Mouse (Mus musculus) small intestine, adult 2 months (tissue): ENCODE data around the gene Ckap4. TPM values are rescaled to one million over a fixed set of nuclear protein-coding genes. Genes with fewer than 3 reads are reported as not detected.

ENCODE experiments used
- H3K27ac ChIP-seq: fragments of 200-500 bp; 2 replicates; pipeline ENCODE4 v1.5.1; 2012; ENCODE audit warnings: low read depth, low read length, control low read depth, inconsistent platforms; ENCODE audit not compliant: insufficient read depth
- H3K27me3 ChIP-seq: fragments of 200-500 bp; 2 replicates; pipeline ENCODE4 v1.6.1; 2012; ENCODE audit warnings: mild to moderate bottlenecking, moderate library complexity, low read length, inconsistent platforms; ENCODE audit not compliant: control insufficient read depth, insufficient read depth
- H3K36me3 ChIP-seq: fragments of 200-500 bp; 2 replicates; pipeline ENCODE4 v1.6.1; 2012; ENCODE audit warnings: mild to moderate bottlenecking, low read length, control low read depth, inconsistent platforms; ENCODE audit not compliant: control insufficient read depth, insufficient read depth
- H3K4me1 ChIP-seq: fragments of 200-500 bp; 2 replicates; pipeline ENCODE4 v1.6.1; 2012; ENCODE audit warnings: low read length, inconsistent platforms, mixed read lengths; ENCODE audit not compliant: control insufficient read depth, insufficient read depth, insufficient read length
- H3K4me3 ChIP-seq: fragments of 200-500 bp; 2 replicates; pipeline ENCODE4 v1.5.1; 2012; ENCODE audit warnings: low read depth, mild to moderate bottlenecking, control low read depth, inconsistent platforms, low read length, moderate library complexity
- CTCF ChIP-seq: fragments of 200-500 bp; IDR thresholded peaks from 2 replicates; pipeline ENCODE4 v1.5.1; 2012; ENCODE audit warnings: low read depth, mild to moderate bottlenecking, control low read depth, inconsistent platforms, low read length, moderate library complexity, mixed read lengths; ENCODE audit not compliant: insufficient replicate concordance, insufficient read length; ENCODE audit errors: extremely low read depth
- POLR2A ChIP-seq: fragments of 200-500 bp; IDR thresholded peaks from 2 replicates; pipeline ENCODE4 v1.6.1; 2012; ENCODE audit warnings: low read depth, mild to moderate bottlenecking, control low read depth, inconsistent platforms, low read length, moderate library complexity
- WGBS: fragments of 180-500 bp; shearing (Covaris S2); methylation state at CpG from one replicate; pipeline ENCODE4 v1.1.7; 2018; 5-methylcytosine and 5-hydroxymethylcytosine counted together
- polyA plus RNA-seq: library from polyadenylated mRNA; depleted of rRNA; stranded (reverse); fragments of >200 nt; gene quantifications from 2 replicates; pipeline ENCODE4 v1.2.3, GENCODE M21; 2012

The Ckap4 gene
- polyA plus RNA-seq, 1 experiment = 15.2 TPM

GRCm38 (mm10) chr10:84532911-84533882, 665 bp downstream of the Ckap4 start:
- Histone ChIP-seq H3K4me3 (peak overlapping the region; percentile 71), H3K36me3 (no peaks in the 10 kb centered on the region), H3K27ac (peak overlapping the region; percentile 19; the same call in 1 of the 2 replicates), H3K27me3 (no peaks in the 10 kb centered on the region), H3K4me1 (peaks cover 4% of the 10 kb centered on the region; the same call in 1 of the 2 replicates)
- WGBS = 10% methylated on average over 72 of the region's 72 CpGs
- TF ChIP-seq CTCF (no peak), POLR2A (no peak)

DNA sequence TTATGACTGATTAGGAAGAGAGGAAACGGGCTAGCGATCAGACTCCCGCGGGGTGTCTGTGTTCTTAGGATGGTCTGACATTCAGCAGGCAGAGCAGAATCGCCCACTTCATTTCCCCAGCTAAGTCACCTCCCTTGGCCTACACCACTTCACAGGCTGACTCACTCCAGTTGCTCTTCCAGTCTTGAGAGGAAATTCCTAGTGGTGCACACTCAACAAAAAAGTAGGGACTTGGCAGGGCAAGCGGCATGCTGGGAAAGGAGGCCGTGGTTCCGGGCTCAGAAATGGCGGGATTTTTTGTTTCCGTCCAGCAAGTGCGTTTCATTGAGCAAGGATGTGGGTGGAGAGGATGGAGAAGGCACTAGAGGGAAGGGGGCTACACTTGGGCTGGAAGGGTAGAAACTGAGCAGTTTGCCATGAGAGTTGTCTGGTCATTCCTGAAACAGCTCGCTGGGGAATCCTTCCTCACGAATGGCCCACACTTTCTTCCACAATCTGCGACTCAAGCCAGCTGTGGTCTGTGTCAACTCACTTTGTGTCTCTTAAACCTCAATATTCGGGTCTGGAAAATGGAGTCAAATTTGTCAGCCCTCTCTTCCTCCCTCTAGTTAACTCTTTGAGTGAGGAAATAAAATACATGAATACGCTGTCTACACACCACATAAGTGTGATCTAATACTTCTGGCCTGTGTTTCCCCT, 1.5 kb downstream of the Ckap4 start:
- H3K4me3 ChIP-seq = peak overlapping the region; percentile 20; the same call in 1 of the 2 replicates

DNA sequence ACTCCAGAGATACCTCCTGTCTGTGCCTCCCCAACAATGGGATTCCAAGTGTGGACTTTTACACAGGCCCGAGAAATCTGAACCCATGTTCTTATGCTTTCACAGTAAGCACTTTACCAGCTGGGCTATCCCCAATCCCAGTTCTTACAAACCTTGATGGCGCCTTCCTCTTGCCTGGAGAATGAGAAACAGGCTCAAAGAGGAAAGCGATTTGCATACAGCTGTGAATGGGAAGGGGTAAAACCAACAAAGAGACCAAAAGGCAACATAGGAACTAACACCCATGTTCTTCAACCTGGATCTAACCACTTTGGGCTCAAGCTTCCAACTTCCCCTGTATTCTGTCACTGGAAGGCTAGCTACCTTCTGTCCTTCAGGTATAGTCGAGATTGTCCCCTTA, 2.3 kb downstream of the Ckap4 start:
- H3K4me3 ChIP-seq = no peak overlapping the region
- H3K27me3 ChIP-seq = no peaks in the 10 kb centered on the region
- peaks cover 4% of the 10 kb centered on the region; the same call in 1 of the 2 replicates for H3K4me1 ChIP-seq
- no peak for TF ChIP-seq POLR2A
- TF ChIP-seq CTCF = no peak
- H3K27ac ChIP-seq = no peak overlapping the region
- 88% methylated on average over 4 of the region's 4 CpGs for WGBS
- peaks cover 5% of the 10 kb centered on the region for H3K36me3 ChIP-seq

More for the DNA sequence above, 1.5 kb downstream of the Ckap4 start:
- 0 out of 2 replicates have a peak overlapping the region, but pooled peaks have one; percentile 3 for H3K27ac ChIP-seq
- H3K27me3 ChIP-seq = no peaks in the 10 kb centered on the region
- peaks cover 3% of the 10 kb centered on the region for H3K36me3 ChIP-seq
- TF ChIP-seq CTCF (no peak), POLR2A (no peak)
- WGBS = 73% methylated on average over 16 of the region's 16 CpGs
- peaks cover 4% of the 10 kb centered on the region; the same call in 1 of the 2 replicates for H3K4me1 ChIP-seq

GRCm38 (mm10) chr10:84530388-84530787, 3.5 kb downstream of the Ckap4 start:
- 80% methylated on average over 8 of the region's 8 CpGs for WGBS
- H3K27ac ChIP-seq = no peak overlapping the region
- TF ChIP-seq POLR2A (no peak), CTCF (no peak)

GRCm38 (mm10) chr10:84527631-84528030, 6.2 kb downstream of the Ckap4 start:
- no peaks in the 10 kb centered on the region for H3K27me3 ChIP-seq
- no peaks in the 10 kb centered on the region for H3K4me1 ChIP-seq
- H3K4me3 ChIP-seq = no peak overlapping the region
- WGBS = 86% methylated on average over 12 of the region's 12 CpGs
- TF ChIP-seq CTCF (no peak), POLR2A (no peak)
- H3K36me3 ChIP-seq = peaks cover 5% of the 10 kb centered on the region
- no peak overlapping the region for H3K27ac ChIP-seq

More at GRCm38 (mm10) chr10:84530388-84530787, 3.5 kb downstream of the Ckap4 start:
- no peak overlapping the region for H3K4me3 ChIP-seq
- peaks cover 5% of the 10 kb centered on the region for H3K36me3 ChIP-seq
- H3K27me3 ChIP-seq = no peaks in the 10 kb centered on the region
- H3K4me1 ChIP-seq = peaks cover 4% of the 10 kb centered on the region; the same call in 1 of the 2 replicates

- 66% methylated on average over 5 of the region's 5 CpGs for WGBS
These were observed 6.8 kb downstream of the Ckap4 start for GRCm38 (mm10) chr10:84527070-84527469.

More at GRCm38 (mm10) chr10:84527070-84527469, 6.8 kb downstream of the Ckap4 start:
- H3K27ac ChIP-seq = no peak overlapping the region
- H3K4me1 ChIP-seq = no peaks in the 10 kb centered on the region
- H3K36me3 ChIP-seq = peaks cover 5% of the 10 kb centered on the region
- no peak for TF ChIP-seq POLR2A
- no peak for TF ChIP-seq CTCF
- H3K4me3 ChIP-seq = no peak overlapping the region
- H3K27me3 ChIP-seq = no peaks in the 10 kb centered on the region
